Mouse (Mus musculus) 416B (cell line): ENCODE results near the gene Ppp1r13b.

Experiments used
- DNase-seq: peaks from one replicate; pipeline ENCODE4 v3.0.0; 2011; ENCODE audit warnings: low read depth

Ppp1r13b gene

GRCm38 (mm10) chr12:111878213-111878612 lies 29.7 kb downstream of the Ppp1r13b start:
- DNase-seq, result peak; percentile 83

- no peak for DNase-seq
Observed at GRCm38 (mm10) chr12:111875499-111875898, 32.4 kb downstream of the Ppp1r13b start.

- DNase-seq, result no peak
Observed at GRCm38 (mm10) chr12:111874601-111875140, 33.2 kb downstream of the Ppp1r13b start.

- no peak for DNase-seq
Observed at GRCm38 (mm10) chr12:111872079-111872478, 35.8 kb downstream of the Ppp1r13b start.

- no peak for DNase-seq
Observed at GRCm38 (mm10) chr12:111870811-111871210, 37.1 kb downstream of the Ppp1r13b start.

- DNase-seq, result no peak
Observed at GRCm38 (mm10) chr12:111869806-111870205, 38.1 kb downstream of the Ppp1r13b start.

- DNase-seq, result peak; percentile 40
Observed at GRCm38 (mm10) chr12:111864206-111864824, 43.6 kb downstream of the Ppp1r13b start.

GRCm38 (mm10) chr12:111855448-111855847 lies 52.5 kb downstream of the Ppp1r13b start:
- DNase-seq, result no peak

- DNase-seq, result no peak
Observed at GRCm38 (mm10) chr12:111853546-111853945, 54.4 kb downstream of the Ppp1r13b start.

GRCm38 (mm10) chr12:111853011-111853436 lies 54.9 kb downstream of the Ppp1r13b start:
- peak; percentile 36 for DNase-seq

- DNase-seq, result peak; percentile 51
Observed at GRCm38 (mm10) chr12:111851745-111852144, 56.2 kb downstream of the Ppp1r13b start.

GRCm38 (mm10) chr12:111851235-111851634 lies 56.7 kb downstream of the Ppp1r13b start:
- peak; percentile 46 for DNase-seq

- peak; percentile 47 for DNase-seq
Observed at GRCm38 (mm10) chr12:111848300-111848798, 59.6 kb downstream of the Ppp1r13b start.

- DNase-seq, result no peak
Observed at GRCm38 (mm10) chr12:111846815-111847214, 61.1 kb downstream of the Ppp1r13b start.

GRCm38 (mm10) chr12:111845953-111846352 lies 62.0 kb downstream of the Ppp1r13b start:
- DNase-seq, result no peak

- peak; percentile 36 for DNase-seq
Observed at GRCm38 (mm10) chr12:111843470-111843869, 64.4 kb downstream of the Ppp1r13b start.

GRCm38 (mm10) chr12:111842565-111843433 lies 65.1 kb downstream of the Ppp1r13b start:
- DNase-seq, result peak; percentile 24

- no peak for DNase-seq
Observed at GRCm38 (mm10) chr12:111833457-111833856, 74.5 kb downstream of the Ppp1r13b start.

- no peak for DNase-seq
Observed at GRCm38 (mm10) chr12:111832643-111833042, 75.3 kb downstream of the Ppp1r13b start.

GRCm38 (mm10) chr12:111830375-111830774 lies 77.5 kb downstream of the Ppp1r13b start:
- no peak for DNase-seq

- DNase-seq, result no peak
Observed at GRCm38 (mm10) chr12:111829954-111830353, 78.0 kb downstream of the Ppp1r13b start.

GRCm38 (mm10) chr12:111829447-111829846 lies 78.5 kb downstream of the Ppp1r13b start:
- no peak for DNase-seq

GRCm38 (mm10) chr12:111827556-111827955 lies 80.4 kb downstream of the Ppp1r13b start:
- DNase-seq, result no peak
